ENCODE assay signal across 9 mouse cellular contexts in genomic region chr15:30174321-30174720, GRCm38 (mm10). TPM values are rescaled to one million over a fixed set of nuclear protein-coding genes. Genes with fewer than 3 reads are reported as not detected.
A peak's percentile ranks its signal among the peaks of the same experiment; 100 is the strongest.
DNase-seq lines count a peak whose midpoint lies in the region; ATAC-seq lines count a peak whose summit lies in the region.
"Had no signal": no experiment of that assay in that cellular context is flagged by ENCODE, and none has a peak within 500 bp of the region (broad histone marks: within the 10 kb centered on the region; RNA-seq: fewer than 3 reads in every experiment).

No protein-coding gene starts in this region.

- no peak overlapping the region; the same call in 1 of the 2 replicates for H3K4me3 ChIP-seq in heart, embryonic 16.5 days (ENCODE audit: low read length)
- H3K4me3 ChIP-seq in heart, embryonic 11.5 days (ENCODE audit: low read depth, low read length): no peak overlapping the region
- peak overlapping the region; percentile 66 for H3K4me3 ChIP-seq in embryonic facial prominence, embryonic 14.5 days (ENCODE audit: low read depth, low read length)
- H3K4me3 ChIP-seq in limb, embryonic 15.5 days: peak overlapping the region; percentile 66; the same call in 1 of the 2 replicates

- intact Hi-C loops in left cerebral cortex, postnatal 14 days (cut with DNase I): loop anchor here (5.0 to 10.0 kb wide), 3 partner anchors 238 to 1090 kb away; no protein-coding TSS in a partner anchor

- peak overlapping the region; percentile 96; the same call in 1 of the 2 replicates for H3K4me2 ChIP-seq in heart, embryonic 16.5 days (ENCODE audit: low read depth, low read length)
- H3K4me2 ChIP-seq in heart, embryonic 11.5 days: no peak overlapping the region
- H3K4me2 ChIP-seq in embryonic facial prominence, embryonic 14.5 days (ENCODE audit: low read depth, low read length): peak overlapping the region; percentile 99
- no peak overlapping the region for H3K4me2 ChIP-seq in limb, embryonic 15.5 days

- H3K27me3 ChIP-seq in heart, embryonic 16.5 days (ENCODE audit: control insufficient read depth, insufficient read depth, low read length): peaks cover 33% of the 10 kb centered on the region
- peaks cover 22% of the 10 kb centered on the region for H3K27me3 ChIP-seq in heart, embryonic 11.5 days (ENCODE audit: control insufficient read depth, insufficient read depth, low read length)
- peaks cover 47% of the 10 kb centered on the region for H3K27me3 ChIP-seq in embryonic facial prominence, embryonic 14.5 days (replicated peaks; ENCODE audit: control insufficient read depth, insufficient read depth, low read length)
- H3K27me3 ChIP-seq in limb, embryonic 15.5 days: peaks cover 44% of the 10 kb centered on the region

- peaks cover 5% of the 10 kb centered on the region; the same call in 1 of the 2 replicates for H3K4me1 ChIP-seq in heart, embryonic 16.5 days (ENCODE audit: control insufficient read depth, insufficient read depth, low read length)
- no peaks in the 10 kb centered on the region for H3K4me1 ChIP-seq in heart, embryonic 11.5 days (ENCODE audit: control insufficient read depth, insufficient read depth, low read length)
- peaks cover 6% of the 10 kb centered on the region; the same call in 1 of the 2 replicates for H3K4me1 ChIP-seq in embryonic facial prominence, embryonic 14.5 days (ENCODE audit: control insufficient read depth, insufficient read depth, low read length)
- H3K4me1 ChIP-seq in limb, embryonic 15.5 days: peaks cover 14% of the 10 kb centered on the region

- 42% methylated on average over 7 of the region's 7 CpGs for WGBS in heart, embryonic 16.5 days
- 48% methylated on average over 7 of the region's 7 CpGs for WGBS in heart, embryonic 11.5 days (ENCODE audit: insufficient replicate concordance)
- 43% methylated on average over 7 of the region's 7 CpGs for WGBS in embryonic facial prominence, embryonic 14.5 days
- whole genome bisulfite sequencing in limb, embryonic 15.5 days: 48% methylated on average over 7 of the region's 7 CpGs

- no peak for ATAC-seq in heart, embryonic 16.5 days (replicated peaks; ENCODE audit: extremely low read depth, insufficient read depth, low FRiP score)
- ATAC-seq in heart, embryonic 11.5 days (replicated peaks; ENCODE audit: insufficient number of reproducible peaks, low FRiP score, low TSS enrichment): no peak
- ATAC-seq in embryonic facial prominence, embryonic 14.5 days (ENCODE audit: low read depth): no peak
- no peak for ATAC-seq in limb, embryonic 15.5 days (ENCODE audit: insufficient number of reproducible peaks, low FRiP score, low TSS enrichment, low read depth)
- no peak for ATAC-seq in granulocyte monocyte progenitor cell, adult 5-6 weeks (replicated peaks; ENCODE audit: poor library complexity, severe bottlenecking)

- no peak overlapping the region for H3K27ac ChIP-seq in heart, embryonic 16.5 days (ENCODE audit: low read length)
- H3K27ac ChIP-seq in heart, embryonic 11.5 days (ENCODE audit: low read depth, low read length): no peak overlapping the region
- H3K27ac ChIP-seq in embryonic facial prominence, embryonic 14.5 days (replicated peaks; ENCODE audit: low read depth, low read length): no peak overlapping the region
- no peak overlapping the region for H3K27ac ChIP-seq in limb, embryonic 15.5 days

- peak; percentile 33 for DNase-seq in brain, adult 2 months (ENCODE audit: low read depth, low spot score)
- no peak for DNase-seq in embryonic facial prominence, embryonic 14.5 days (ENCODE audit: low spot score)
- DNase-seq in urinary bladder, postnatal 36 days (ENCODE audit: low spot score in 2 of 2): no peak
- DNase-seq in left cerebral cortex, postnatal 14 days (ENCODE audit: low spot score in 2 of 2): no peak
- DNase-seq: adrenal gland, postnatal 25 days had no signal

- H3K9me3 ChIP-seq in heart, embryonic 16.5 days (replicated peaks; ENCODE audit: control insufficient read depth, low read length): no peaks in the 10 kb centered on the region
- no peaks in the 10 kb centered on the region for H3K9me3 ChIP-seq in heart, embryonic 11.5 days (replicated peaks; ENCODE audit: control insufficient read depth, low read length)
- no peaks in the 10 kb centered on the region for H3K9me3 ChIP-seq in embryonic facial prominence, embryonic 14.5 days (ENCODE audit: control insufficient read depth, low read length)
- H3K9me3 ChIP-seq in limb, embryonic 15.5 days: no peaks in the 10 kb centered on the region

- H3K36me3 ChIP-seq in heart, embryonic 16.5 days (ENCODE audit: control insufficient read depth, insufficient read depth): no peaks in the 10 kb centered on the region
- no peaks in the 10 kb centered on the region for H3K36me3 ChIP-seq in heart, embryonic 11.5 days (ENCODE audit: control insufficient read depth, insufficient read depth, low read length)
- H3K36me3 ChIP-seq in embryonic facial prominence, embryonic 14.5 days (ENCODE audit: control insufficient read depth, insufficient read depth, low read length): no peaks in the 10 kb centered on the region
- no peaks in the 10 kb centered on the region for H3K36me3 ChIP-seq in limb, embryonic 15.5 days

- H3K9ac ChIP-seq in heart, embryonic 16.5 days (ENCODE audit: low read length): no peak overlapping the region
- no peak overlapping the region for H3K9ac ChIP-seq in heart, embryonic 11.5 days (ENCODE audit: low read depth, low read length)
- 0 out of 2 replicates have a peak overlapping the region, but pooled peaks have one; percentile 69 for H3K9ac ChIP-seq in embryonic facial prominence, embryonic 14.5 days (ENCODE audit: low read depth, low read length)
- H3K9ac ChIP-seq in limb, embryonic 15.5 days: no peak overlapping the region

RNA-seq across cellular contexts. Expression of gene Ctnnd2, which starts 1.9 kb away (rescaled TPM):
- polyA plus RNA-seq in heart, embryonic 16.5 days (2015; fragmentation: Nextera tagmentation; extraction: Ambion mirVana): 0.83 and 1.7 TPM in 2 replicates
- polyA plus RNA-seq in heart, embryonic 11.5 days (2014; fragmentation: Nextera tagmentation; extraction: Ambion mirVana): 2.0 and 2.1 TPM in 2 replicates
- polyA plus RNA-seq in embryonic facial prominence, embryonic 14.5 days (2014; fragmentation: Nextera tagmentation; extraction: Ambion mirVana): 6.7 and 7.9 TPM in 2 replicates
- 1.7 and 1.8 TPM in 2 replicates for polyA plus RNA-seq in limb, embryonic 15.5 days (2015; fragmentation: Nextera tagmentation; extraction: Ambion mirVana)
- not detected in 2 replicates for total RNA-seq in granulocyte monocyte progenitor cell, adult 5-6 weeks (2014; fragmentation: Nextera tagmentation)
- not detected in 2 replicates for total RNA-seq in granulocyte monocyte progenitor cell, adult 5-6 weeks (2017)
- 100 to 1,000 TPM; 268 to 276 TPM for total RNA-seq in left cerebral cortex, postnatal 14 days (2021)

Comparison
In these comparisons a context has a peak if more than half of its experiments do, and no peak if none do; other contexts are left out.
1. H3K4me2 ChIP-seq: peak in heart, embryonic 16.5 days (single experiment) and embryonic facial prominence, embryonic 14.5 days (single experiment); none in heart, embryonic 11.5 days (single experiment) and limb, embryonic 15.5 days (single experiment).
2. H3K4me3 ChIP-seq: peak in embryonic facial prominence, embryonic 14.5 days (single experiment) and limb, embryonic 15.5 days (single experiment); none in heart, embryonic 16.5 days (single experiment) and heart, embryonic 11.5 days (single experiment).